Mouse (Mus musculus): ENCODE data around the gene Fkbp5. TPM values are rescaled to one million over a fixed set of nuclear protein-coding genes. Genes with fewer than 3 reads are reported as not detected.

Gene Fkbp5
- polyA plus RNA-seq, 1 experiment from 2014 or later = 36.5 TPM

- Histone ChIP-seq H3K27me3 (no peaks in the 10 kb centered on the region), H3K36me3 (no peaks in the 10 kb centered on the region), H3K4me2 (replicated peaks) (no peak overlapping the region), H3K9ac (no peak overlapping the region), H3K4me3 (replicated peaks) (no peak overlapping the region), H3K4me1 (peaks cover under 1% of the 10 kb centered on the region; the same call in 1 of the 2 replicates), H3K9me3 (replicated peaks) (no peaks in the 10 kb centered on the region), H3K27ac (replicated peaks) (no peak overlapping the region)
- whole genome bisulfite sequencing = 78% methylated on average over 3 of the region's 3 CpGs
- ATAC-seq (ENCODE audit: insufficient number of reproducible peaks, low FRiP score, low TSS enrichment, low read depth) = no peak
Measured at GRCm38 (mm10) chr17:28500465-28500864, 16.9 kb downstream of the Fkbp5 start.

- WGBS = 65% methylated on average over 2 of the region's 2 CpGs
Measured at GRCm38 (mm10) chr17:28499190-28499589, 18.1 kb downstream of the Fkbp5 start.

GRCm38 (mm10) chr17:28495832-28496231 lies 21.5 kb downstream of the Fkbp5 start:
- no peak for ATAC-seq (ENCODE audit: insufficient number of reproducible peaks, low FRiP score, low TSS enrichment, low read depth)
- WGBS = 89% methylated on average over 8 of the region's 8 CpGs

More at GRCm38 (mm10) chr17:28499190-28499589, 18.1 kb downstream of the Fkbp5 start:
- Histone ChIP-seq H3K4me1 (no peaks in the 10 kb centered on the region), H3K27ac (replicated peaks) (no peak overlapping the region), H3K4me3 (replicated peaks) (no peak overlapping the region), H3K9me3 (replicated peaks) (no peaks in the 10 kb centered on the region), H3K4me2 (replicated peaks) (no peak overlapping the region), H3K27me3 (no peaks in the 10 kb centered on the region), H3K9ac (no peak overlapping the region), H3K36me3 (no peaks in the 10 kb centered on the region)
- ATAC-seq (ENCODE audit: insufficient number of reproducible peaks, low FRiP score, low TSS enrichment, low read depth) = no peak

GRCm38 (mm10) chr17:28491035-28491770 lies 26.1 kb downstream of the Fkbp5 start:
- no peak for ATAC-seq (ENCODE audit: insufficient number of reproducible peaks, low FRiP score, low TSS enrichment, low read depth)
- Histone ChIP-seq H3K27ac (replicated peaks) (0 out of 2 replicates have a peak overlapping the region, but pooled peaks have one; percentile 23), H3K9ac (no peak overlapping the region), H3K27me3 (no peaks in the 10 kb centered on the region), H3K9me3 (replicated peaks) (no peaks in the 10 kb centered on the region), H3K4me2 (replicated peaks) (no peak overlapping the region), H3K36me3 (no peaks in the 10 kb centered on the region), H3K4me3 (replicated peaks) (no peak overlapping the region), H3K4me1 (peaks cover 12% of the 10 kb centered on the region; the same call in 1 of the 2 replicates)
- 50% methylated on average over 14 of the region's 14 CpGs for WGBS

More at GRCm38 (mm10) chr17:28495832-28496231, 21.5 kb downstream of the Fkbp5 start:
- Histone ChIP-seq H3K4me2 (replicated peaks) (no peak overlapping the region), H3K27ac (replicated peaks) (no peak overlapping the region), H3K9ac (no peak overlapping the region), H3K9me3 (replicated peaks) (no peaks in the 10 kb centered on the region), H3K27me3 (no peaks in the 10 kb centered on the region), H3K4me1 (peaks cover 9% of the 10 kb centered on the region; the same call in 1 of the 2 replicates), H3K4me3 (replicated peaks) (no peak overlapping the region), H3K36me3 (no peaks in the 10 kb centered on the region)

- no peak overlapping the region for H3K4me3 ChIP-seq (replicated peaks)
- no peaks in the 10 kb centered on the region for H3K36me3 ChIP-seq
- H3K9me3 ChIP-seq (replicated peaks) = no peaks in the 10 kb centered on the region
- no peak overlapping the region for H3K27ac ChIP-seq (replicated peaks)
- no peak overlapping the region for H3K4me2 ChIP-seq (replicated peaks)
- no peak for ATAC-seq (ENCODE audit: insufficient number of reproducible peaks, low FRiP score, low TSS enrichment, low read depth)
- no peaks in the 10 kb centered on the region for H3K27me3 ChIP-seq
- H3K9ac ChIP-seq = no peak overlapping the region
- WGBS = 57% methylated on average over 7 of the region's 7 CpGs
- H3K4me1 ChIP-seq = peaks cover 20% of the 10 kb centered on the region
Measured at GRCm38 (mm10) chr17:28488258-28489013, 28.9 kb downstream of the Fkbp5 start.

GRCm38 (mm10) chr17:28487584-28488257 lies 29.6 kb downstream of the Fkbp5 start:
- 87% methylated on average over 18 of the region's 18 CpGs for WGBS
- no peak overlapping the region for H3K4me3 ChIP-seq (replicated peaks)

GRCm38 (mm10) chr17:28486720-28487119 lies 30.6 kb downstream of the Fkbp5 start:
- Histone ChIP-seq H3K9ac (no peak overlapping the region), H3K36me3 (no peaks in the 10 kb centered on the region), H3K4me1 (peaks cover 19% of the 10 kb centered on the region), H3K4me3 (replicated peaks) (no peak overlapping the region), H3K4me2 (replicated peaks) (no peak overlapping the region), H3K27me3 (no peaks in the 10 kb centered on the region), H3K9me3 (replicated peaks) (no peaks in the 10 kb centered on the region), H3K27ac (replicated peaks) (no peak overlapping the region)
- 83% methylated on average over 6 of the region's 6 CpGs for WGBS
- no peak for ATAC-seq (ENCODE audit: insufficient number of reproducible peaks, low FRiP score, low TSS enrichment, low read depth)

More at GRCm38 (mm10) chr17:28487584-28488257, 29.6 kb downstream of the Fkbp5 start:
- no peak overlapping the region for H3K4me2 ChIP-seq (replicated peaks)
- H3K4me1 ChIP-seq = peaks cover 20% of the 10 kb centered on the region
- H3K27me3 ChIP-seq = no peaks in the 10 kb centered on the region
- no peaks in the 10 kb centered on the region for H3K9me3 ChIP-seq (replicated peaks)
- no peak overlapping the region for H3K27ac ChIP-seq (replicated peaks)
- ATAC-seq (ENCODE audit: insufficient number of reproducible peaks, low FRiP score, low TSS enrichment, low read depth) = no peak
- H3K9ac ChIP-seq = no peak overlapping the region
- no peaks in the 10 kb centered on the region for H3K36me3 ChIP-seq

GRCm38 (mm10) chr17:28485977-28486400 lies 31.3 kb downstream of the Fkbp5 start:
- peak overlapping the region; percentile 82 for H3K27ac ChIP-seq (replicated peaks)
- peaks cover 12% of the 10 kb centered on the region for H3K4me1 ChIP-seq
- H3K4me2 ChIP-seq (replicated peaks) = peak overlapping the region; percentile 77
- H3K27me3 ChIP-seq = no peaks in the 10 kb centered on the region
- H3K4me3 ChIP-seq (replicated peaks) = peak overlapping the region; percentile 90
- under 1% methylated on average over 57 of the region's 58 CpGs for WGBS
- peak overlapping the region; percentile 66 for H3K9ac ChIP-seq
- H3K36me3 ChIP-seq = no peaks in the 10 kb centered on the region
- peak; percentile 98 for ATAC-seq (ENCODE audit: insufficient number of reproducible peaks, low FRiP score, low TSS enrichment, low read depth)
- H3K9me3 ChIP-seq (replicated peaks) = no peaks in the 10 kb centered on the region

GRCm38 (mm10) chr17:28485446-28485948 lies 31.8 kb downstream of the Fkbp5 start:
- Histone ChIP-seq H3K4me1 (peaks cover 11% of the 10 kb centered on the region), H3K9me3 (replicated peaks) (no peaks in the 10 kb centered on the region), H3K27me3 (no peaks in the 10 kb centered on the region), H3K9ac (peak overlapping the region; percentile 66), H3K36me3 (no peaks in the 10 kb centered on the region), H3K4me2 (replicated peaks) (peak overlapping the region; percentile 77), H3K27ac (replicated peaks) (peak overlapping the region; percentile 82), H3K4me3 (replicated peaks) (peak overlapping the region; percentile 90)
- WGBS = 0% methylated on average over 60 of the region's 77 CpGs
- ATAC-seq (ENCODE audit: insufficient number of reproducible peaks, low FRiP score, low TSS enrichment, low read depth) = peak; percentile 49

- Histone ChIP-seq H3K9ac (peak overlapping the region; percentile 66), H3K27ac (replicated peaks) (peak overlapping the region; percentile 82), H3K4me1 (peaks cover 11% of the 10 kb centered on the region), H3K4me3 (replicated peaks) (peak overlapping the region; percentile 90), H3K36me3 (no peaks in the 10 kb centered on the region), H3K4me2 (replicated peaks) (peak overlapping the region; percentile 77), H3K27me3 (no peaks in the 10 kb centered on the region), H3K9me3 (replicated peaks) (no peaks in the 10 kb centered on the region)
- WGBS = 4% methylated on average over 30 of the region's 30 CpGs
- no peak for ATAC-seq (ENCODE audit: insufficient number of reproducible peaks, low FRiP score, low TSS enrichment, low read depth)
Measured at GRCm38 (mm10) chr17:28484704-28485445, 32.5 kb downstream of the Fkbp5 start.
